Mouse (Mus musculus) B cell, adult 2 months (primary cell): ENCODE measurements around the gene Armc7.
A peak's percentile ranks its signal among the peaks of the same experiment; 100 is the strongest.
"Not testable (repeated sequence)": the region's sequence is repeated elsewhere in the genome, so short reads cannot be mapped to it uniquely, and the experiment has no call there.

Experiments
- DNase-seq, 2 experiments: peaks; one replicate each; pipeline ENCODE4 v3.0.0; 2022

The Armc7 gene

GRCm38 (mm10) chr11:115475025-115475757, at the start of gene Armc7:
Gene Armc7, plus strand, starts transcription at chr11:115475667.
- DNase-seq, result peak; percentile 91

GRCm38 (mm10) chr11:115425671-115426070, 49.8 kb upstream of the Armc7 start:
- no peak for DNase-seq

GRCm38 (mm10) chr11:115427482-115428331, 47.8 kb upstream of the Armc7 start:
- peak; percentile 61 to 63 for DNase-seq

- no peak for DNase-seq
Measured at GRCm38 (mm10) chr11:115429307-115429706, 46.2 kb upstream of the Armc7 start.

GRCm38 (mm10) chr11:115430561-115430960, 44.9 kb upstream of the Armc7 start:
- no peak for DNase-seq

GRCm38 (mm10) chr11:115432814-115433213, 42.7 kb upstream of the Armc7 start:
- no peak for DNase-seq

GRCm38 (mm10) chr11:115433342-115433741, 42.1 kb upstream of the Armc7 start:
- no peak for DNase-seq

GRCm38 (mm10) chr11:115435596-115436337, 39.7 kb upstream of the Armc7 start:
- DNase-seq, result no peak

GRCm38 (mm10) chr11:115437571-115438122, 37.8 kb upstream of the Armc7 start:
- DNase-seq, result no peak

GRCm38 (mm10) chr11:115439326-115439725, 36.1 kb upstream of the Armc7 start:
- DNase-seq, result no peak

GRCm38 (mm10) chr11:115439906-115440595, 35.4 kb upstream of the Armc7 start, which contains the start of gene Trim80:
Gene Trim80, plus strand, starts transcription at chr11:115440545.
- DNase-seq, result peak; percentile 22

GRCm38 (mm10) chr11:115441417-115441816, 34.0 kb upstream of the Armc7 start:
- no peak for DNase-seq

- DNase-seq, result no peak
Measured at GRCm38 (mm10) chr11:115446906-115447305, 28.6 kb upstream of the Armc7 start.

- DNase-seq, result no peak
Measured at GRCm38 (mm10) chr11:115447321-115447885, 28.1 kb upstream of the Armc7 start.

GRCm38 (mm10) chr11:115448075-115448474, 27.4 kb upstream of the Armc7 start:
- DNase-seq, result no peak

GRCm38 (mm10) chr11:115448998-115449397, 26.5 kb upstream of the Armc7 start:
- no peak for DNase-seq

GRCm38 (mm10) chr11:115450176-115450575, 25.3 kb upstream of the Armc7 start:
- DNase-seq, result no peak

GRCm38 (mm10) chr11:115451781-115452241, 23.7 kb upstream of the Armc7 start:
- DNase-seq, result no peak

- no peak for DNase-seq
Measured at GRCm38 (mm10) chr11:115452281-115452860, 23.1 kb upstream of the Armc7 start.

GRCm38 (mm10) chr11:115453306-115453705, 22.2 kb upstream of the Armc7 start:
- no peak for DNase-seq

- not testable (repeated sequence) for DNase-seq
Measured at GRCm38 (mm10) chr11:115454822-115455221, 20.6 kb upstream of the Armc7 start.
